Mouse (Mus musculus) liver, adult (tissue): ENCODE measurements around the gene Terb1.

ENCODE experiments used
- GATA4 ChIP-seq: IDR thresholded peaks from 2 replicates; pipeline ENCODE4 v1.6.1; 2014; ENCODE audit warnings: mild to moderate bottlenecking, low read length; ENCODE audit not compliant: insufficient replicate concordance

The Terb1 gene

DNA sequence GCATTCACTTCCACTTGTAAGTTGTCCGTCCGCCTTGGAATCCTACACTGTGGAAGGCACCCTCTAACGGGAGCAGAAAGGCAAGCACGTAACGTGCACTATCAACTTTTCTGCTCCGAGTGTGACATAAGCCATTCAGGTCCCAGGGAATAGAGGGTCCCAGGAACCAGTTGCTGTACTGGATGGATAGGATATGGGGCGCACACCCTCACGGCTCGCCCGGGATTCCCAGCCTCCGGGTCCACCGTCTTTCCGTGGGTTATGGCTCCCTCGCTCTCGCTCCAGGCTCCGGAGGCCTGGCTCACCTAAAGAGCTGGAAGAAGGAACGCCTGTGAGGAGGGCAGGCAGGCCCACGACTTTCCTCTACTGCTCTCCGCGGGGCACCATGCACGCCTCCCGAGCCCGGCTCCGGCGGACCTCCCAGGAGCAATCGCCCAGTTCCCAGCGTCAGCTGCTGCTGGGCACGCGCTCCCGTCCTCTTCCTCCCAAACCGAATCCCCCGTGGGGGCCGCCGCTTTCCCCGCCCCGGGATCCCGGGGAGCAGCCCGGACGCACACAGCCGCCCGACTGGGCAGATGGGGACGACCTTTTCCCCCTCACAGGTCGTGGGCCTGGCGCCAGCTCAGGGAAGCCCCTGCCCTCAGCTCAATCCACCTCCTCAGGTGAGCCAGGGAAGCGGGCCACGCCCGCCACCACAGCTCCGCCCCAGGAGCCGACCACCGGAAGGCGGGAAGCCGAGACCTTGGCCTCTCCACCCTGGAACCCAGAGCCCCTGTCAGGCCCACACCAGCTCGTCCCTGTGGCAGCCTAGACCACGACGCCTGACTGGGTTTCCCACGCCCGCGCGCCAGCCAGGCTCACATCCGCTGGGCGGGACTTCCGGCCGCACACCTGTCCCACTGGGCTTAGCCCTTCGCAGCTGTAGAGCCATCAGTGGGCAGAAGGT is at the start of gene Terb1:
TSS of gene Terb1 (minus strand) at position 850 of the 946 bp plus-strand sequence.
- no peak for TF ChIP-seq GATA4

DNA sequence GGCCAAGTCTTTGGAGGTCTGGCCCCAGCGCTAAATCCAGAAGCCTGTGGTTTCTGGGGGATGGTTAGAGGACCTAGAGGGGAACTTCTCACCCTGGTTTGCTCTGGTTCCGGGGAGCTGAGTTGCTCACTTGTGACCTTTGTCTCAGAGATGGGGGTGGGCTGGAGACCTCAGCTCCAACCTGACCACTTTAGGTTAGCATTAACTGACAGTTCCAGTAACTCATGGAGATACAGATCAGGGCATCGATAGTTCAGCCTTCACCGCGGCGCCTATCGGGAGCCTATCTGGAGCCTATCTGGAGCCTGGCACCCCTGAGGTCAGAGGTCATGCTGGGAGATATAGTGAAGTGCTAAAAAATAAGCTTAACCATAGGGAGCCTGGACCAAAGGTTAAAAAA is 47.5 kb upstream of the Terb1 start:
- no peak for TF ChIP-seq GATA4

- no peak for TF ChIP-seq GATA4
These were observed 45.5 kb upstream of the Terb1 start for GRCm38 (mm10) chr8:104555191-104555590.

DNA sequence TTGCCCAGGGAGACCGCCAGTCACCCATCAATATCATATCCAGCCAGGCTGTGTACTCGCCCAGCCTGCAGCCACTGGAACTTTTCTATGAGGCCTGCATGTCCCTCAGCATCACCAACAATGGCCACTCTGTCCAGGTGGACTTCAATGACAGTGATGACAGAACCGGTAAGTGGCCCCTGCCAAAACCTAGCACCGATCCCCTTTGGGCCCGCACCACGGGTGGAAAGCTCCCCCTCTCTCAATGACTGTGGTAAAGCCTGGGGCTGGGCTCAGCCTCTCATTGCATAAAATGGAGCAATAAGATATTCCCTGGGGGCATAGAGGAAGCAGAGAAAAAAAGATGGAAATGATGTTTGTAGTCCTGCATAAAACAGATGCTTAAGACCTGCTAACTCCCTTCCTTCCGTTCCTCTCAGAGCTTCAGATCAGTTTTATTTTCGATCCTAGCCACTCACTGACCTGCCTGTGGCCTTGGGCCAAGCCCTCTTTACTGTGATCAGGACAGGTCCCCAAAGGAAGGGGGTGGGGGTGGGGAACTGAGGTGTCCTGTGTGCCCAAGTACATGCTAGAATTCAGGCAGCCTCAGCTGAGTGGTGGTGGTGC is 33.8 kb upstream of the Terb1 start:
- TF ChIP-seq GATA4: no peak

DNA sequence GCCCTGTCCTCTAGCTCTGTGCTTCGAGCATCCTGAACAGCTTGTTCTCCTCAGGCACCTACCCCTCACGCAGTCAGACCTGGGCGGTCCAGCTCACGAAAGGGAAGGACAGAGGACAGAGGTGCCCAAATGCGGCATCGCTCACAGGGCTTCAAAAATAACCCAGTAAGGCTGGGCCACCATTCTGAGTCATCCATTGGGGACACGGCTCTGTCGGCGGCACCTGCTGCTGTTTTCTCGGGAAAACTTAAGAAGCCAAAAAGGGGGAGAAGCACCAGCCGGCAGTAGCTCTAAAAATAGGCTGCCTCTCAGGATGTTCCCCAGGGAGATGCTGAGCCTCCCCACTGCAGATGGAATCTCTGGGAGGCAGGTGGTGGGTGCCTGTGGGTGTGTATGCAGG is 32.5 kb upstream of the Terb1 start:
- TF ChIP-seq GATA4: no peak

DNA sequence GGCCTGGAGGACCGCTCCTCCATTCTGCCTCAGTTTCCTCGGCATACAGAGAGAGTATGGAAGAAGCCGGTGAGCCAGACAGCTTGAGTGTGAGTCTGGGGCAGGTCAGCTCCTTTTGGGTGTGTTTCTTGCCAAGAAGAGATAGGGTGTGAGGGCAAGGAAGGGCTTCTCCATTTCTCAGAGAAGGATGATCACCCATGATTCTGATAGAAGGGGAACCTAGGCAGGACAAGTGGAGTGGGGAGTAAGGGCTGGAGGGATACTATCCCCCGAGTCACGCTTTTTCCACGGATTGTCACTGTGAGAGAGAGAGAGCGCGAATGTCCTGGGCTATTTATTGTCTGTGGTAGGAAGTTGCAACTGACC is 31.8 kb upstream of the Terb1 start:
- no peak for TF ChIP-seq GATA4

DNA sequence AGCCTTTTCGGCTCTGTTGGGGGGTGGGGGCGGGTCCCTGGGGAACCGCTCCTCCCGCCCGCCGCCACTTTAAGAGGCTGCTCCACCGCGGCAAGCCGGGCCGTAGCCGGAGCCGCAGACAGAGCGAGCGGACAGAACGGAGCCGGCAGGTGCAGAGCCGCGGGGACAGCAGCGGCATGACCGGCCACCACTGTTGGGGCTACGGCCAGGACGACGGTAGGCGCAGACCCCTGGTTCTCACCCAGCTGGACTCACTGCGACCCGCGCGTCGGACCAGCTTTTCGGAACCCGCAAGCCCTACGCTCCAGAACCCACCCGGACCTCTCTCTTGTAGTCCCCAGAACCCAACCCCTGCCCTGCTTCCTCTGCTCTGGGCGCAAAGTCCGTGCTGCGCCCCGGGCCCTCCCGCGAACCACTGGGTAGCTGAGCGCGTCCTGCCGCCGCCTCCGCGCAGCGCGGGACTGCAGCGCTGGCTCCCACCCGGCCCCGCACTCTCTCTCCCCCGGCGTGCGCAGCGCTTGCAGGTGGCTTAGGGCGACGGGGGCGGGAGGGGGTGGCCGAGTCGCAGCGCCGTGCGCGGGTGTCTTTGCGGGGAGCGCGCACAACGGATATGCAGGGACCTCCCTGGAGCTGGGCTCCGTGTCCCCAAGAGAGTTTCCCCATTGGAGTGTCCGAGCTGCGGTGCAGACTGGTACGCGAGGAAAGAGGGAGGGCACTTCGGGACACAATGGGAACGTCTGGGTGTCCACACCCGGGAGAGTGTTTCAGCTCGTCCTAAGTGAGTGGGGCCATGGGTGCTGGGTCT is 31.2 kb upstream of the Terb1 start:
- no peak for TF ChIP-seq GATA4

- no peak for TF ChIP-seq GATA4
These were observed 30.5 kb upstream of the Terb1 start for GRCm38 (mm10) chr8:104540238-104540637.

GRCm38 (mm10) chr8:104539566-104539965 is 29.9 kb upstream of the Terb1 start:
- no peak for TF ChIP-seq GATA4

DNA sequence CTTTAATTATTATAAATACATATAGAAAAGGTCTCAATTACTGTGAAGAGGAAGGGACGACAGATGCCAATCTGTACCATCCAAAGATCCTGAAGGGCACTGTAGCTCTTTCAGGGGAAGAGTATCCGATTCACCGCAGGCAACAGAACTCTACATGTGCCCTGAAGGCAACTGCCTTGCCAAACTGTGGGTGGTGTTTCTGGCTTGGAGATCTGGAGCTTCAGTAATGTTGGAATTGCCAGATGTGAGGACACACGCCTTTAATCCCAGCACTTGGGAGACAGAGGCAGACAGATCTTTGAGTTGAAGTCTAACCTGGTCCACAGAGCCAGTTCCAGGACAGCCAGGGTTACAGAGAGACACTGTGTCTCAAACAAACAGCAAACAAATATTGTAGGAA is 29.2 kb upstream of the Terb1 start:
- no peak for TF ChIP-seq GATA4

DNA sequence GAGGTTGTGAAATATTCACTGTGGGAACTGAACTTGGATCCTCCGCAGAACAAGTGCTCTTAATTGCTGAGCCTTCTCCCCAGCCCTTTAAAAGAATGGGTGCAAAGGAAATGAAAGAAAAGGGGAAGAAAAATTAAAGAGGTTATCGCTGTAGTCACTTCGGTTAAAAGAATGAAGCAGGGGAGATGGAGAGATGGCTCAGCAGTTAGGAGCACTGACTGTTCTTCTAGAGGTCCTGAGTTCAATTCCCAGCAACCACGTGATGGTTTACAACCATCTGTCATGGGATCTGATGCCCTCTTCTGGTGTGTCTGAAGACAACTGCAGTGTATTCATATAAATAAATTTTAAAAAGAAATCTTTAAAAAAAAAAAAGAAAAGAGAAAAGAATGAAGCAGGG is 26.3 kb upstream of the Terb1 start:
- TF ChIP-seq GATA4: no peak

DNA sequence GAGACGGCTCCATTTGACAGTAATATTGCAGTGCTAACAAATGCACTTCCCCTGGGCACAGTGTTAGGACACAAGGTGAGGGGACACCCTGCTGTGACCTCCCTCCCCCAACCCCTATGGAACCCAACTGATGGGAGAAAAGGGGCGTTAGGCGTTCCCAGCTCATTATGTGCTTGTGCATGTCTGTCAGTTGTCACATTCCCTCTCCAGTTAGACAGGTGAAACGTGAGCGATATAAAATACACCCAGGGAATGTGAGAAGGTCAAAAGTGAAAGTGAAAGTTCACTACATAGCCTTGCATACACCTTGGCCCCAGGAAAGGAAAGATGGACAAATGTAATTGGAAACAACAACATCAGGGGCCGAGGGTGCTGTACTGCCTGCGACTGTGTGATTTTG is 25.7 kb upstream of the Terb1 start:
- TF ChIP-seq GATA4: no peak

DNA sequence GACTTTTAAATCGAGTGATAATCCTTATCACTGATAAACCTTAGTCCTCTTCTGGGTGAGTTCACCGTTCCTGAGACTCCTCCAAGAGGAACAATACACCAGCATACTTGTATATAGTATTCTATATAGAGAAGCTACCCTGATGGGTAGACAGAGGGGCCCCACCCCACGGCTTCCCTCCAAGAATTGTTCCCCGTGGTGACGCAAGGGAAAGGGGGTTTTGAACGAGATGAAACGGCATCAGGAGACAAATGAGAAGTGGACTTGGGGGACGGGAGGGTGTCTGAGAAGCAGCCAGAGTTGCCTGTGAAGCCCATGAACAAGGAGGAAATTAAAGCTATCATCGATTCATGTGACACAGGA is 25.1 kb upstream of the Terb1 start:
- no peak for TF ChIP-seq GATA4

GRCm38 (mm10) chr8:104533971-104534778 is 24.5 kb upstream of the Terb1 start, which contains the start of the genes Nae1 and Car7:
Gene Nae1, minus strand, starts transcription at chr8:104534637.
Gene Car7, plus strand, starts transcription at chr8:104534689.
- TF ChIP-seq GATA4: no peak; the same call in 1 of the 2 replicates

GRCm38 (mm10) chr8:104533551-104533950 is 23.8 kb upstream of the Terb1 start:
- no peak for TF ChIP-seq GATA4
